ENCODE assay signal across 20 mouse cellular contexts in genomic region chr9:59638372-59638771, GRCm38 (mm10). TPM values are rescaled to one million over a fixed set of nuclear protein-coding genes. Genes with fewer than 3 reads are reported as not detected.
"Had no signal": no experiment of that assay in that cellular context is flagged by ENCODE, and none has a peak within 500 bp of the region (broad histone marks: within the 10 kb centered on the region; RNA-seq: fewer than 3 reads in every experiment).

No protein-coding gene starts in this region.

- H3K9ac ChIP-seq: limb, embryonic 13.5 days; midbrain, embryonic 15.5 days; neural tube, embryonic 12.5 days; neural tube, embryonic 15.5 days had no signal

- ATAC-seq: inflammation-experienced regulatory T-cells, adult 6 months; intestine, embryonic 16.5 days; midbrain, embryonic 15.5 days had no signal

- H3K4me2 ChIP-seq: limb, embryonic 13.5 days; midbrain, embryonic 15.5 days; neural tube, embryonic 12.5 days; neural tube, embryonic 15.5 days had no signal

- DNase-seq: kidney, adult 18-20 months; kidney, adult 9 months; kidney, postnatal 14 days; kidney, postnatal 4 days; lung, adult 2 months; lung, postnatal 14 days; lung, postnatal 4 days; retina, postnatal 1 day; right cerebral cortex, postnatal 25 days; thymus, adult 18-20 months; thymus, postnatal 4 days had no signal

- H3K4me1 ChIP-seq: limb, embryonic 10.5 days; limb, embryonic 13.5 days; midbrain, embryonic 10.5 days; midbrain, embryonic 15.5 days; neural tube, embryonic 12.5 days; neural tube, embryonic 15.5 days had no signal

- H3K27me3 ChIP-seq: limb, embryonic 13.5 days; midbrain, embryonic 15.5 days; neural tube, embryonic 12.5 days; neural tube, embryonic 15.5 days had no signal

- H3K9me3 ChIP-seq: limb, embryonic 10.5 days; limb, embryonic 13.5 days; midbrain, embryonic 10.5 days; midbrain, embryonic 15.5 days; neural tube, embryonic 12.5 days; neural tube, embryonic 15.5 days had no signal

- H3K27ac ChIP-seq: limb, embryonic 10.5 days; limb, embryonic 13.5 days; midbrain, embryonic 10.5 days; midbrain, embryonic 15.5 days; neural tube, embryonic 12.5 days; neural tube, embryonic 15.5 days had no signal

- H3K4me3 ChIP-seq: limb, embryonic 10.5 days; limb, embryonic 13.5 days; midbrain, embryonic 10.5 days; midbrain, embryonic 15.5 days; neural tube, embryonic 12.5 days; neural tube, embryonic 15.5 days had no signal

RNA-seq across cellular contexts. Expression of gene Gramd2, which starts 41.6 kb away (rescaled TPM):
- total RNA-seq: liver, adult 2 months had no signal
- polyA plus RNA-seq: inflammation-experienced regulatory T-cells, adult 6 months had no signal
